Mouse (Mus musculus) C2C12 (cell line): Measurements from ENCODE around the gene Gm49333. TPM values are rescaled to one million over a fixed set of nuclear protein-coding genes. Genes with fewer than 3 reads are reported as not detected.
A peak's percentile ranks its signal among the peaks of the same experiment; 100 is the strongest.

ENCODE experiments used
- H3K27me3 ChIP-seq: one replicate; pipeline ENCODE4 v1.6.1; 2011; ENCODE audit not compliant: control insufficient read depth, insufficient read depth, insufficient read length
- H3K36me3 ChIP-seq: one replicate; pipeline ENCODE4 v1.6.1; 2011; ENCODE audit not compliant: control insufficient read depth, insufficient read depth
- H3K4me3 ChIP-seq: one replicate; pipeline ENCODE4 v1.5.1; 2011; ENCODE audit warnings: mild to moderate bottlenecking, control low read depth; ENCODE audit not compliant: poor library complexity, insufficient read depth, severe bottlenecking
- H3K79me2 ChIP-seq: one replicate; pipeline ENCODE4 v1.6.1; 2011; ENCODE audit not compliant: control insufficient read depth, insufficient read depth
- H3K79me3 ChIP-seq: one replicate; pipeline ENCODE4 v1.6.1; 2011; ENCODE audit warnings: low read depth, control low read depth
- H3ac ChIP-seq: one replicate; pipeline ENCODE3; 2011; ENCODE audit warnings: low read depth; ENCODE audit not compliant: control insufficient read depth, insufficient read length
- CEBPB ChIP-seq: IDR thresholded peaks from one replicate; pipeline ENCODE4 v1.6.1; 2011; ENCODE audit warnings: low read depth, mild to moderate bottlenecking, control low read depth, moderate library complexity
- CTCF ChIP-seq: IDR thresholded peaks from one replicate; pipeline ENCODE4 v1.5.1; 2011; ENCODE audit not compliant: control insufficient read depth, insufficient read depth, insufficient read length
- FOSL1 ChIP-seq: IDR thresholded peaks from one replicate; pipeline ENCODE4 v1.8.0; 2011; ENCODE audit warnings: mild to moderate bottlenecking, low read length; ENCODE audit not compliant: poor library complexity, insufficient read depth, severe bottlenecking
- MAX ChIP-seq: IDR thresholded peaks from one replicate; pipeline ENCODE4 v1.6.1; 2011; ENCODE audit warnings: mild to moderate bottlenecking, control low read depth
- MYOD1 ChIP-seq: IDR thresholded peaks from one replicate; pipeline ENCODE4 v1.6.1; 2011; ENCODE audit warnings: low read depth; ENCODE audit not compliant: control insufficient read depth, insufficient read length
- MYOG ChIP-seq: IDR thresholded peaks from one replicate; pipeline ENCODE4 v1.6.1; 2011; ENCODE audit not compliant: control insufficient read depth, insufficient read length; ENCODE audit errors: extremely low read depth
- USF1 ChIP-seq: IDR thresholded peaks from one replicate; pipeline ENCODE4 v1.6.1; 2011; ENCODE audit warnings: low read depth, mild to moderate bottlenecking, control low read depth, moderate library complexity
- polyA plus RNA-seq: library from polyadenylated mRNA; unstranded; fragments of >200 nt; fragmentation: generic; extraction: Trizol; gene quantifications from one replicate; pipeline ENCODE4 v1.2.1, GENCODE M21; 2012; ENCODE audit warnings: missing spikeins

Gm49333 gene
- polyA plus RNA-seq, 1 experiment, result not detected

DNA sequence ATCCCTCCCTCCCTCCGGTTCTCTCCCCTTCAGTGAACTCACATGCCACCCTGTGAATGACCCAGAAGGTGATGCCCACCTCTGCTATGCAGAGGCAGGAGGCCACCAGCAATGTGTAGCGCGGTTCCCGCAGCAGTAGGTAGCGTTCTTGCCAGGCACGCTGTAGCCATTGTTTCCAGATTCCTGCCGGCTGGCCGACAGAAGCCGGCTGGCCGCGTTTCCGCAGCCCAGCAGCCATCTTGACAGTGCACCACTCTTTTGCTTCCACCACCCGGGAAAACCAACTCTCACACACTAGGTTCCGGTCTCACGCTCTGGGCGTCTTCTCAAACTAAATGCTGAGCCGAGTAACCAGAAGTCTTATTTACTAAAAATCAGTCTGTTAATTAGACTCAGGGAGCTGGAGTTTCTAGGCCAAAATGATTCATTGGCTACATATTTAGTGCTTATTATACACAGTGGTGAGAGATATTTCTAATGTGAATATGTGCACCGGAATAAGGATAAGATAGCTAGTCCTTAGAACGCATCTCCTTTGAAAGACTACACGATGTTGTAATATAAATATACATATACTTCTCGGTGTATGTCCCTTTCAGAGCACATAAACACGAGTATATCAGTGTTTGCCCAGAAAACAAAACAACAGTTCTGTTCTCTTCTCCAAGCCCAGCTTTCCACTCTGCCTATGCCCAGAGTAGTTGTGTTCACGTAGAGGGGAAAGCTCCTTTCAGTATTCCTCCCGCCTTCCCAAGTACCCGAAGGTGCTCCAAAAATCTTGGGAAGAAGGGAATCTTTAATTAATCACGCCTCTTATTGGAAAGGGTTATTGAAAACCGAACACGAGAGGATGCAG, 681 bp upstream of the Gm49333 start:
- H3ac ChIP-seq, result peak overlapping the region; percentile 100
- TF ChIP-seq FOSL1 (no peak), USF1 (no peak), CTCF (no peak), MYOD1 (no peak), MAX (peak; percentile 95), MYOG (no peak)

DNA sequence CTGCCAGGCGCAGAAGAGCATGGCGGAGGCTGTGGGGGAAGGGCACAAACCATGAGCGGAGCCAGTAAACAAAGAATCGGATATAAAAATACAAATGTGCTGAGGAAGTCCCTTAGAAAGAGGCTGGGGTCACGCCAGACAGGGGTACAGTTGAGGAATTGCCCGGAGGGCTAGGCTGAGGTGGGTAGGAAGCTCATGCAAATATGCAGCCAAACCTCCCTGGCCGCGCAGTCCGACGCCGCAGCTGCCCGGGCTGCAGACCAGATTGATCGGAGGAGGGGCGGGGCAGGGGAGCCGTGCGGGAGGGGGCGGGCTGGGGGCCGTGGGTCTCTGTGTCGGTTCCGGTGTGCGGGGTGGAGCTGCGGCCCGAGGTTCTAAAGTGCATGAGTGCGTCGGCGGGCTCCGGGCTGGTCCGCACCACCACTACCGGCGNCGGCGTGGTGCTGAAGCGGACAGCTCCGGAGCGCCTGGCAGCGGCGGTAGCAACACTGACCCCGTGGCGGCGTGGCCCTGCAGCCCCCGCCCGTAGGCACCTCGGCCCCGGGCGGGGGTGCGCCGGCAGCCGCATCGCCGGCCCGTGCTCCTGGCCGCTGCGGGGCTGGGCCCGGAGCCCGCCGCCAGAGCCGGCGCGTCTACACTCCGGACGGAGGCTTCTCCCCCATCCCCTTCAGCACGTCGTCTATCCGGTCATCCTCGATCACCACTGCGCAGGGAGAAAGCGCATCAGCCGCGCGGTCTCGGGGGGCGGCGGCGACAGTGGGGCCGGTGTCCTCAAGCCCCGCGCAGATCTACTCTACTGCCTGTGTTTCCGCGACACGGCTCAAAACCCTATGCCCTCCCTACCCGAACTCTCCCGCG, 8.4 kb downstream of the Gm49333 start:
- H3K4me3 ChIP-seq, result no peak overlapping the region
- H3K79me2 ChIP-seq, result no peaks in the 10 kb centered on the region
- H3K36me3 ChIP-seq, result peaks cover 9% of the 10 kb centered on the region
- H3ac ChIP-seq, result no peak overlapping the region
- H3K27me3 ChIP-seq, result no peaks in the 10 kb centered on the region
- H3K79me3 ChIP-seq, result no peaks in the 10 kb centered on the region
- TF ChIP-seq CEBPB (no peak), USF1 (no peak), MAX (no peak), FOSL1 (no peak)

More for the DNA sequence above, 681 bp upstream of the Gm49333 start:
- peaks cover 13% of the 10 kb centered on the region for H3K79me3 ChIP-seq
- peaks cover 40% of the 10 kb centered on the region for H3K79me2 ChIP-seq
- no peaks in the 10 kb centered on the region for H3K27me3 ChIP-seq
- peaks cover 24% of the 10 kb centered on the region for H3K36me3 ChIP-seq
- peak overlapping the region; percentile 75 for H3K4me3 ChIP-seq

DNA sequence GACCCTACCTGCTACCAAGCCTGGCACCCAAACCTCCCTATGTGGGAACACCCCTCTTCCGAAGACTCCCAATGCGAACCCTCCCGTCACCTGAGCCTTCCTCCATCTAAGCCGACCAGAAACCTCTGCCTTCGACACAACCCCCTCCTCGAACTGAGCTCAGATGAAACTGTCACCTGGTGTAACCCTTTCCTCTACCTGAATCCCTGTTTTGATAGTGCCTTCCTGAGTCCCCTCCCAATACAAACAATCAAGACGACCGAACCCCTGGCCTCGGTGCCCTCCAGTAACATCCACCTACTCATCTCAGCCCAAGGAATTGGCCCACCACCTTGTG, 9.0 kb downstream of the Gm49333 start:
- no peaks in the 10 kb centered on the region for H3K27me3 ChIP-seq

DNA sequence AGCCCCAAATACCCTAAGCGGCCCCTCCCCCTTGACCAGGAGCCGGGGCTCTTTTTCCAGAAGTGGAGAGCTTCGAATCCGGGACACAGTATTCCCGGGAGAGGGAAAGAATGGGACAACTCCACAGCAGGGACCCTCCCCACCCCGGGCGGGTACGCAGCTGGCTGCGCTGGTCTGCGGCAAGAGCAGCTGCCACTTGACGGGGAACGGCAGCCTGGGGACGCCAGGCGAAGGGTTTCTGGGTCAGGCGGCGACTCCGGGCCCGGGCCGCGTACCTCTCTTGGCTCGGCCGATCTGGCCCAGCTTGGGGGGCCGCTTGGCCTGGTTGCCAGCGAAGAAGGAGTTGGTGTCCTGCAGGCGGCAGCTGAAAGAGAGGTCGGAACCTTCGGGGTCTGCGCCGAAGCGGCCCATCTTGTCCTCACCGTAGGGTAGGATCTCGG, 9.4 kb downstream of the Gm49333 start:
- peak overlapping the region; percentile 58 for H3ac ChIP-seq
- no peak for TF ChIP-seq FOSL1
- TF ChIP-seq MAX, result no peak
- no peak for TF ChIP-seq MYOG
- no peak for TF ChIP-seq USF1
- no peak for TF ChIP-seq CEBPB
- no peak for TF ChIP-seq MYOD1
- TF ChIP-seq CTCF, result no peak
- H3K4me3 ChIP-seq, result peak overlapping the region; percentile 50
- H3K79me3 ChIP-seq, result no peaks in the 10 kb centered on the region
- H3K27me3 ChIP-seq, result no peaks in the 10 kb centered on the region
- H3K79me2 ChIP-seq, result no peaks in the 10 kb centered on the region
- peaks cover 9% of the 10 kb centered on the region for H3K36me3 ChIP-seq

More for the DNA sequence above, 9.0 kb downstream of the Gm49333 start:
- H3K79me2 ChIP-seq, result no peaks in the 10 kb centered on the region
- TF ChIP-seq MYOG (no peak), MYOD1 (no peak), MAX (no peak), FOSL1 (no peak), CEBPB (no peak), USF1 (no peak), CTCF (no peak)
- peaks cover 9% of the 10 kb centered on the region for H3K36me3 ChIP-seq
- H3K4me3 ChIP-seq, result peak overlapping the region; percentile 50
- no peaks in the 10 kb centered on the region for H3K79me3 ChIP-seq
- no peak overlapping the region for H3ac ChIP-seq

DNA sequence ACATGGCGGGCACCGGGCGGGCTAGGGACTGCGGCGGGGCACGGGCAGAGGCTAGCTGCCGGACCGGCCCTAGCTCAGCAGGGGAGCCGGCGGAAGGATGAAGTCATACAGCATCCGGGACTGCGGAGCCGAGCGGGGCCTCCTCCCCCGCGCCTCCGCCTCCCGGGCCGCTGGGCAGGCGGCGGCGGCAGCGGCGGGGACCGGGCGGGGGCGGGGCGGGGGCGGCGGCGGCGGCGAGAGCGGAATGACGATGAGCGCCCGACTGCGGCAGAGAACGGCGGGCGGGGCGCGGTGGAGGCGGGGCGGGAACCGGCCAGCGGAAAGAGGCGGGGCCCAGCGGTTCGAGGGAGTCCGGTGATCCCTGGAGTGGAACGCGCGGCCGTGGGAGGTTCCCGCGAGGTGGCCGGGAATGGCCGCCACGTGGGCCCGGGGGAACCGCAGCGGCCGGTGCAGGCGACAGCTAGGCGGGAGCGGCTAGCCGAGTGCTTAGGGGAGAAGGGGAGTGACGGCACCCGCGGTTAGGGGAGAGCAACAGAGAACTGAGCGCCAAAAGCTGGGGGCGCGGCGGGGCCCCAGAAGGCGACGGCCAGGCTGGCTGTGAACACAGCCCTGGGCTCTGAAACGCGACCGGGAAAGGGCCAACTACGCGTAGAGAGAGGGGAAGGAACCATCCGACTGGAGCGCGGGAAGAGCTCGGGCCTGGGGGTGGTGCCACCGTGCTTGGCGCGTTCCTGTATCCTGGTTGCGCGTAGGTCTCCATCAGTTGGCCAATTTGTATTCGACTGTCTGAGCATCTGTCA, 10.0 kb downstream of the Gm49333 start, which contains the start of gene Camk2n2:
Gene Camk2n2 (minus strand): TSS at position 97 of the 800 bp plus-strand sequence.
- no peaks in the 10 kb centered on the region for H3K27me3 ChIP-seq
- no peaks in the 10 kb centered on the region for H3K79me3 ChIP-seq
- no peaks in the 10 kb centered on the region for H3K79me2 ChIP-seq
- no peak for TF ChIP-seq FOSL1
- TF ChIP-seq USF1, result no peak
- TF ChIP-seq MYOG, result no peak
- no peak for TF ChIP-seq MYOD1
- H3ac ChIP-seq, result peak within 1 kb of the TSS; percentile 84
- peaks cover 9% of the 10 kb centered on the region for H3K36me3 ChIP-seq
- peak within 1 kb of the TSS; percentile 50 for H3K4me3 ChIP-seq
